Mouse (Mus musculus) testis, adult 2 months (tissue): Measurements from ENCODE around the gene Capn5. TPM values are rescaled to one million over a fixed set of nuclear protein-coding genes. Genes with fewer than 3 reads are reported as not detected.

Experiments used
- H3K27ac ChIP-seq: fragments of 200-500 bp; 2 replicates; pipeline ENCODE4 v1.5.1; 2012; ENCODE audit warnings: low read depth, low read length; ENCODE audit not compliant: control insufficient read depth, insufficient read depth
- H3K27me3 ChIP-seq: fragments of 200-500 bp; 2 replicates; pipeline ENCODE4 v1.6.1; 2012; ENCODE audit warnings: mild to moderate bottlenecking, low read length, moderate library complexity; ENCODE audit not compliant: control insufficient read depth, insufficient read depth
- H3K36me3 ChIP-seq: fragments of 200-500 bp; 2 replicates; pipeline ENCODE4 v1.6.1; 2012; ENCODE audit warnings: mild to moderate bottlenecking, low read length; ENCODE audit not compliant: control insufficient read depth, insufficient read depth
- H3K4me1 ChIP-seq: fragments of 200-500 bp; 2 replicates; pipeline ENCODE4 v1.6.1; 2012; ENCODE audit warnings: low read length; ENCODE audit not compliant: control insufficient read depth, insufficient read depth
- H3K4me3 ChIP-seq: fragments of 200-500 bp; 2 replicates; pipeline ENCODE4 v1.5.1; 2012; ENCODE audit warnings: low read depth, mild to moderate bottlenecking, low read length, moderate library complexity, mixed read lengths; ENCODE audit not compliant: control insufficient read depth
- CTCF ChIP-seq: fragments of 200-500 bp; IDR thresholded peaks from 2 replicates; pipeline ENCODE4 v1.5.1; 2012; ENCODE audit warnings: low read depth, mild to moderate bottlenecking, inconsistent platforms, low read length, moderate library complexity; ENCODE audit not compliant: control insufficient read depth, insufficient read depth, insufficient replicate concordance
- POLR2A ChIP-seq: fragments of 200-500 bp; IDR thresholded peaks from 2 replicates; pipeline ENCODE4 v1.6.1; 2012; ENCODE audit warnings: low read depth, mild to moderate bottlenecking, inconsistent platforms, low read length, moderate library complexity; ENCODE audit not compliant: control insufficient read depth
- polyA plus RNA-seq: library from polyadenylated mRNA; depleted of rRNA; stranded (reverse); fragments of >200 nt; gene quantifications from 2 replicates; pipeline ENCODE4 v1.2.3, GENCODE M21; 2012; rRNA removed

Capn5 gene
- polyA plus RNA-seq, 1 experiment: 0.85 TPM

DNA sequence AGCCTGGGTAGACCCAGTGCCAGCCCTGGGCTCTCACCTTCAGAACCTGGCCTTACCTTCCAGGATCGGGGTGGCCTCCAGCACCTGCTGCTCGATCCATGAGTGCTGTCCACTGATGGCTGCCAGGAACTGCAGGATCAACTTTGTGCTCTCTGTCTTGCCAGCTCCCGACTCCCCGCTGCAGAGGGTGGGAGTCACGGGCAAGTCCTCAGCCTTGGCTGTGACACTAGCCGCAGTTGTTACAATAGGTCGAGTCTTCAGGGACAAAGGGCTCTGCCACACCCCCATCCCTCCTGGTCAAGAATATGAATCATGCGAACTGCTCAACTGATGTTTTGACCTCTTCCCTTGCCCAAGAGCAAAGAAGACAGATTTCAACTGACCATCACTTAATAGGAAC is 80.5 kb downstream of the Capn5 start:
- Histone ChIP-seq H3K27ac (peak overlapping the region; percentile 3; the same call in 1 of the 2 replicates), H3K4me1 (peaks cover 3% of the 10 kb centered on the region; the same call in 1 of the 2 replicates), H3K36me3 (no peaks in the 10 kb centered on the region), H3K4me3 (no peak overlapping the region), H3K27me3 (no peaks in the 10 kb centered on the region)
- no peak for TF ChIP-seq CTCF
- TF ChIP-seq POLR2A: no peak

DNA sequence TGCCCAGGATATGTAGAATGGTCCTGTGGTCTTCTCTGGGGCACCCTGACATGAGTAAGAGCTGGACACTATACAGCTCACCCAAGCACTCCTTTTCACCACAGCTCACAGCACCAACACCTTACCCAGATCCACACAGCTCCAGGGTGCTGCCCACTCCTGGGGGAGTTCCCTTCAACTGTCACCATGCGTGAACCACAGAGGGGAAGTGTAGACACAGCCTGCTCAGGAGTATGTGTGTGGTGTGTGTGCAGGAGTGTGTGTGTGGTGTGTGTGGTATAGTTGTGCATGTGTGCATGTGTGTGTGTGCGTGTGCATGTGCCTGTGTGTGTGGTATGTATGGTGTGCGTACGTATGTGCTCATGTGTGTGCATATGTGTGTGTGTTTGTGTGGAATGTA is 82.2 kb downstream of the Capn5 start:
- Histone ChIP-seq H3K4me3 (no peak overlapping the region), H3K4me1 (no peaks in the 10 kb centered on the region), H3K27me3 (no peaks in the 10 kb centered on the region), H3K27ac (no peak overlapping the region), H3K36me3 (no peaks in the 10 kb centered on the region)
- TF ChIP-seq CTCF (no peak), POLR2A (no peak)

DNA sequence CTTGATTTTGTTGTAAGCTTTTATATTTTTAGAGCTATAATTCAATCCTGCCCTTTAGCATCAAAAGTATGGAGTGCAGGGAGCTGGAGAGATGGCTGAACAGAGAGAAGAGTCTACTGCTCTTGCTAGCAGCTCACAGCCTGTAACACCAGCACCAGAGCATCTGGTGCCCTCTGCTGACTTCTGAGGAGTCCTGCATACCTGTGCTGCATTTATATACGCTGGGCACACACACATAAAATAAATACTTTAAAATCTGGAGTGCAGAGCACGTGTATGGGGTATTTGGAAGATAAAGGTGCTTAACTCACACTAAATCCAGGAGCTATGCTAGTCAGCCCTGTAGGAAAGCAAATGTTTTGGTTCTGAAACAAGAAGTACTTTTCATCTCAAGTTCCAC is 91.7 kb downstream of the Capn5 start:
- no peaks in the 10 kb centered on the region; the same call in 1 of the 2 replicates for H3K4me1 ChIP-seq
- TF ChIP-seq CTCF: peak; percentile 5; the same call in 1 of the 2 replicates
- no peak for TF ChIP-seq POLR2A
- H3K4me3 ChIP-seq: no peak overlapping the region
- no peaks in the 10 kb centered on the region for H3K27me3 ChIP-seq
- no peak overlapping the region for H3K27ac ChIP-seq
- no peaks in the 10 kb centered on the region for H3K36me3 ChIP-seq

DNA sequence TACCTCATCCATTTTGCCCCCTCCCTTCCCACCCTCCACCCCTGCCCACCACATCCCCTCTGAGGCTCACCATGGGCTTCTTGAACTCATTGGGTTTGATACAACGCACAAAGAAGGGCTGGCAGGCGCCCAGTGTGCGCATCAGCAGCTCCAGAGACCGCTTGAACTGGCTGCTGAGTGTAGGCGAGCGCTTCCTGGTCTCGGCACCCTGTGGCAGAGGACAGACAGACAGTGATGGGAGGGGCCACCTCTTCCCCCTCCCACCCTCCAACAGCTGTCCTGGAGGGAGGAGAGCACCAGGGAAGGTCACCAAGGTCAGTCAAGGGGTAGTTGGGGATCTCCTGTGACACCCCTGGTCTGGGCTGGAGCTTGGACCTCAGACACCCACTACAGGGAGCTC is 92.8 kb downstream of the Capn5 start:
- Histone ChIP-seq H3K4me1 (no peaks in the 10 kb centered on the region; the same call in 1 of the 2 replicates), H3K27ac (no peak overlapping the region), H3K4me3 (no peak overlapping the region), H3K36me3 (no peaks in the 10 kb centered on the region), H3K27me3 (no peaks in the 10 kb centered on the region)
- no peak for TF ChIP-seq CTCF
- no peak for TF ChIP-seq POLR2A

DNA sequence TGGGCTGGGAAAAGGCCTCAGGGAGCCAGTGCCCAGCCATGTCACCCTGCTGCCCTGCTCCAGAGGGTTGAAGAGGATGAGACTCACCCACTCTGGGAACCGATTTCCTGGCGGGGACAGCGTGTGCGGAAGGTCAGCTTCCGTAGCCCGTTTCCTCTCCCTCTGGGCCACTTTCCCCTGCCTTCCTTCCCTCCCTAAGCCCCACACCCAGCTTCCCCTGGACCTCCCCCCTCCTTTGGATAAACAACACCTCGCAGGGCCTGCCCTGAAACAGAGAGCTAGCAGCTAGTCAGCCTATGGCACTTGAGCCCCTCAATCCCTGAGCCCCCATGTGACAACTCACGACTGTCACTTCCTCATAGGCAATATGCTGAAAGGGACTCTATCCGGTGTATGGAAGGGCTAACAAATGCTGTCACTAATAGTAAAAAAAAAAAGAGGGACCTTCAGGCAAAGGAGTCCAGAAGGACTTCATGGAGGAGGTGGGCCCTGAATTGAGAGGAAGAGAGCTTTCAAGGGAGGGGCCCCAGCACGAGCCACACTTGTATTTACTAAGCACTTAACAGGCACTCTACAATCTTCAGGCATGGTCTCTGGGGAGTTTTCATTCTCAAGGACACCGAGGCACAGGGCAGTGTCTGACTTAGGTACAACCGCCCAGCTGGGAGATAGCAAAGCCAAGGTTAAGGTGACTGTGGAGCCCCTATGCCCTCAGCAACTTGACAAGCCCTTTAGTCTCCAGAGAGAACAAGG is 93.4 kb downstream of the Capn5 start:
- no peak overlapping the region for H3K27ac ChIP-seq
- H3K4me1 ChIP-seq: no peaks in the 10 kb centered on the region; the same call in 1 of the 2 replicates
- no peak overlapping the region for H3K4me3 ChIP-seq
- H3K27me3 ChIP-seq: no peaks in the 10 kb centered on the region
- TF ChIP-seq POLR2A: no peak
- no peaks in the 10 kb centered on the region for H3K36me3 ChIP-seq

DNA sequence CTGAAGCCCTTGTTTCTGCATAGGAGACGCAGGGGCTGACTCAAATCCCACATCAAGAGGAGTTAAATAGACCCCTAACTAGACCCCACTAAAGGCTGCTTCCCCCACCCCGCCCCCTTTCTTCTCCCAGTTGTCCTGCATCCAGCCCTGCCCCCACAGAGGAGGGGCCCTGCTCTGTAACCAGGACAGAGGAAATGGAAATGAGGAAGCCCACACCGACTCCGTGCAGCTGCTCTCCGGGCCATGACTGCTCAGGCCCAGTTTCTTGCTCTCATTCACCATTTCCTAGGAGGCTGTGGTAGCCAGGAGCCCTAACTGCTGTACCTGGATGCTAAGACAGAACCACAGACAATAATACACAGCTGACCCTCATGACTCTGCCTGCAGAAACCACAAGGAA is 95.7 kb downstream of the Capn5 start:
- H3K27me3 ChIP-seq: no peaks in the 10 kb centered on the region
- H3K27ac ChIP-seq: no peak overlapping the region
- no peaks in the 10 kb centered on the region; the same call in 1 of the 2 replicates for H3K4me1 ChIP-seq
- H3K36me3 ChIP-seq: no peaks in the 10 kb centered on the region
- TF ChIP-seq POLR2A (no peak), CTCF (no peak)
- H3K4me3 ChIP-seq: no peak overlapping the region

DNA sequence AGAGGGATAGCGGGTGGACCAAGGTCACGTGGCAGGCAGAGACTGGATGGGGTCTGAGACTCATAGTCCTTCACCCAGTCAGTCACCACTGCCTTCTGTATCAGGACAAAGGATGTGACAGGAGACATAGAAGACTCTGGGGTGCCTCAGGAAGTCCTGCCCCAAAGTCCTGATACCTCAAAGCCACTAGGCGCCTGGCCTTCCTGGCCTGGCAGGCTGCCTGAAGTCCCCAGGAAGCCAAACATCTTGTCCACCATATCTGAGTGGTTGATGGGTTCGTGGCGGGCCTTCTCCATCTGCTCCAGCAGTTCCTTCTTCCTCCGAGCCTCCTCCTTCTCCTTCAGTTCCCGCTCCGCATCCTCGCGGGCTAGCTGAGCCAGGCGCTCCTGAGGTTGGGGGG is 100.6 kb downstream of the Capn5 start:
- TF ChIP-seq CTCF: no peak
- no peak for TF ChIP-seq POLR2A
- no peaks in the 10 kb centered on the region for H3K27me3 ChIP-seq
- no peak overlapping the region for H3K27ac ChIP-seq
- H3K4me3 ChIP-seq: no peak overlapping the region
- no peaks in the 10 kb centered on the region for H3K4me1 ChIP-seq
- H3K36me3 ChIP-seq: no peaks in the 10 kb centered on the region

DNA sequence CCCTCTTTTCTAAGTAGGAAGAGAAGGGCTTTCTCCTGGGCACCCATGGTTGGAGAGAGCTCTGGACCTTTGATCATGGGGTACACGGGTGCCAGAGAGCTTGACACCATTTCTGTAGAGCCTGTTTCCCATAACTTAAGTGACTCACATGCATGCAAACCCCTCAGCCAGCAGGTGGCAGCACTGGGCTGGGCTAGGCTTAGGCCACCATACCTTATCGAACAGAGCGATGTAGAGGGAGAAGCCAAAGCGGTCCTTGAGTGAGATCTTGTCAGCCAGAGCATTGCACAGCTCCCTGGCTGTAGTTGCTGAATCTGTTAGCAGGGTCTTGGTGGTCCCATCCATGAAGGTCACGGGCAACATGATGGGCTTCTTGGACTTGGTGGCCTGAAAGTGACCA is 106.5 kb downstream of the Capn5 start:
- no peaks in the 10 kb centered on the region for H3K27me3 ChIP-seq
- no peak overlapping the region for H3K27ac ChIP-seq
- peak; percentile 98 for TF ChIP-seq CTCF
- TF ChIP-seq POLR2A: no peak

More for the DNA sequence above, 106.5 kb downstream of the Capn5 start:
- Histone ChIP-seq H3K4me1 (no peaks in the 10 kb centered on the region; the same call in 1 of the 2 replicates), H3K36me3 (no peaks in the 10 kb centered on the region), H3K4me3 (no peak overlapping the region)

Other genes with a start within 250 kb of the Capn5 start
- gene Myo7a, start 58.8 kb downstream of the Capn5 start, polyA plus RNA-seq: 98.0 and 110 TPM in 2 replicates
- 0.11 and 0.14 TPM in 2 replicates for gene Omp, start 32.8 kb downstream of the Capn5 start, polyA plus RNA-seq
- 0.05 and 0.06 TPM in 2 replicates for gene B3gnt6, start 21.2 kb upstream of the Capn5 start, polyA plus RNA-seq
- gene Acer3, start 142.9 kb upstream of the Capn5 start, polyA plus RNA-seq: 6.2 and 11.3 TPM in 2 replicates
- 5.1 and 5.6 TPM in 2 replicates for gene Tsku, start 183.1 kb upstream of the Capn5 start, polyA plus RNA-seq